Mouse (Mus musculus) bone marrow, adult 2 months (tissue): ENCODE results near the gene Ankrd6. TPM values are rescaled to one million over a fixed set of nuclear protein-coding genes. Genes with fewer than 3 reads are reported as not detected.

Source experiments
- H3K27ac ChIP-seq: fragments of 200-500 bp; 2 replicates; pipeline ENCODE4 v1.5.1; 2012; ENCODE audit warnings: low read depth, mild to moderate bottlenecking, control low read depth, inconsistent platforms, low read length; ENCODE audit not compliant: control insufficient read depth, poor library complexity, insufficient read depth
- H3K4me1 ChIP-seq: fragments of 200-500 bp; 2 replicates; pipeline ENCODE4 v1.6.1; 2011; ENCODE audit warnings: low read length; ENCODE audit not compliant: control insufficient read depth, insufficient read depth
- H3K4me3 ChIP-seq: fragments of 200-500 bp; replicated peaks from 2 replicates; pipeline ENCODE3; 2011; ENCODE audit warnings: mild to moderate bottlenecking, low read depth, low read length, control low read depth; ENCODE audit not compliant: control insufficient read depth
- CTCF ChIP-seq: fragments of 200-500 bp; IDR thresholded peaks from 2 replicates; pipeline ENCODE4 v1.5.1; 2011; ENCODE audit warnings: low read length, control low read depth; ENCODE audit not compliant: control insufficient read depth, insufficient read depth
- POLR2A ChIP-seq: fragments of 200-500 bp; IDR thresholded peaks from 2 replicates; pipeline ENCODE4 v1.6.1; 2011; ENCODE audit warnings: low read depth, mild to moderate bottlenecking, control low read depth, low read length, borderline replicate concordance; ENCODE audit not compliant: control insufficient read depth
- WGBS: fragments of 180-500 bp; shearing (Covaris S2); methylation state at CpG from one replicate; pipeline ENCODE4 v1.1.7; 2018; 5-methylcytosine and 5-hydroxymethylcytosine counted together
- polyA plus RNA-seq: library from polyadenylated mRNA; stranded (reverse); fragments of >200 nt; gene quantifications from 2 replicates; pipeline ENCODE4 v1.2.4, GENCODE M21; 2011; ENCODE audit warnings: low replicate concordance; ENCODE audit not compliant: missing spikeins, insufficient read depth, insufficient read length

The Ankrd6 gene
- polyA plus RNA-seq, 1 experiment = 2.2 TPM

DNA sequence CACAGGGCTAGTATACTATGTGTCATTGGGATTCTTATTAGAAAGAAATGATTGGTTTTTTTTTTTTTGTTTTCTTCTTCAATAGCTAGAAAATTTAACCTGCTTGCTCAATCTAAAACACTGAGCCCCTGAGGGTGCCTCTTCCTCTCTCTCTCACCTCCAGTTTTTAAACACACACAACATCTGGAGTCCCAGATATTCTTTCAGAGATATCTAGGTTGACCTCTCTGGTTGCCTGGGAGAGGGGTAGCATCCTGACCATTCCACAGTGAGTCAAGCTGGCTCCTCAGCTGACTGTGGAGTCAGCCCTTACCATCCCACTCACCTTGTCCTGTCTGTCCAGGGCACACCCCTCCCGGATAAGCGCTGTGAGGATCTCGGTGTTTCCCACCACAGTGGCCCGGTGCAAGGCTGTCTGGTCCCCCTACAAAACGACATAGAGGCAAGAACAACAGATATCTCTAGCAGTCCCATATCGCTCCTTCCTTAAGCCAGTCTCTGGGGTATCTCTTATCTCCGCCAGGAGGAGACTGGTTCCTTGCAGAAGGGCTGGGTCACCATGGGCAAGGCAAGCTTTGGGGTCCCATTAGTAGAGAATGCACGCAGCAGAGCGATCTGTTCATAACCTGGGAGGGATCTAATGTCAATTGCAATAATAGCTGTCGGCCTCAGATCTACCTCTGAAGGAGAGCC lies 122.1 kb downstream of the Ankrd6 start:
- no peaks in the 10 kb centered on the region for H3K4me1 ChIP-seq
- no peak overlapping the region for H3K27ac ChIP-seq
- WGBS = 75% methylated on average over 10 of the region's 10 CpGs
- no peak for TF ChIP-seq CTCF
- TF ChIP-seq POLR2A = no peak
- no peak overlapping the region for H3K4me3 ChIP-seq

DNA sequence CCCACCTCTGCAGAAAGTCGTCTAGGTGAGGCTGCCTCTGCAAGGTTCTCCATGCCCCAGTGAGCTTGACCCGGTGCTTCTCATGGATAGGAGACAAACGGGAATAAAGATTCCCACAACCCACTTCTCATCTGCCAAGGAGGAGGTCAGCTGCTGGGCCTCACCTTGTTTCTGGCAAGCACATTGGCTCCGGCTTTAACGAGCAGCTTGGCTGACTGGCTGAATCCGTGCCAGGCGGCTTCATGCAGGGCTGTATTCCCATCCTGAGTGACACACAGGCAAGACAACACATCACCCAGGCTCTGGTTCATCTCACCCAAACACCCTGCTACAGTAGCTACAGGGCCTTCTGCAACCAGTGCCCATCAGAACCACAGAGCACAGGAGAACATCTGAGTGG lies 123.7 kb downstream of the Ankrd6 start:
- Histone ChIP-seq H3K4me1 (no peaks in the 10 kb centered on the region), H3K4me3 (no peak overlapping the region), H3K27ac (no peak overlapping the region)
- 89% methylated on average over 7 of the region's 7 CpGs for WGBS
- TF ChIP-seq POLR2A = no peak
- TF ChIP-seq CTCF = no peak

DNA sequence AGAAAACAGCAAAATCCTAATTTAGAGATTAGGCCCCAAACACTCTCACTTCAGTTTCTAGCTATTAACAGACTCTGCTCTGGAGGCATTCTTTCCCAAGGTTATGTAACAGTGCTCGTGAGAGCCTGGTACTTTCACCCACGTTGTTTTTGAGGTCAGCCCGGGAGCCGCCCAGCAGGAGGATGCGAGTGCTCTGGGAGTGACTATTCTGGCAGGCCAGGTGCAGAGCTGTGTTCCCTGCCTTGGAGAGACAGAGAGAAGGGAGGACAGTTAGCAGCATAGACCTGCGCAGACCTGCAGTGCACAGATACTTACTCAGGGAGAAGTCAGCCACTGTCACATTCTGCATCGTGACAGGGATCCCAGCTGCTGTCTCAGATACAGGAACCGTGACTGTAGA lies 126.4 kb downstream of the Ankrd6 start:
- WGBS = 65% methylated on average over 8 of the region's 8 CpGs
- H3K4me1 ChIP-seq = no peaks in the 10 kb centered on the region
- no peak overlapping the region for H3K27ac ChIP-seq
- TF ChIP-seq CTCF (no peak), POLR2A (no peak)
- H3K4me3 ChIP-seq = no peak overlapping the region

DNA sequence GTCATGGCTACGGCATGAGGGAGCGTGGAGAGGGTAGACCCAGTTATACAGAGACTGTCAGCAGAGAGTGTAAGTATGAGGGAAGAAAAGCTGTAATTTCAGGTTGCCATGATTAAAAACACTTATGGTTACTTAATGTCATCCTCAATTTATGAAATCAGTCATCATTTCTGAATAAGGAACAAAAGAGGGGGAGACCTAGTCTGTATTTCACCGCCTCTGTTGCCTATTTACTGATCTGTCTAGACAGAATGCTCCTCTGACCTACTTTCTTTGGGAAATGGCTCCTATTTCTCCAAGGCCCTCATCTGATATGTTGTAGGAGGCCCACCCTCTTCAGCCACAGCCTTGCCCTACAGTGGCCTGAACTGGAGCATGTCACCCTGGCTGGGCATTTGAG lies 130.0 kb downstream of the Ankrd6 start:
- no peak overlapping the region for H3K4me3 ChIP-seq

DNA sequence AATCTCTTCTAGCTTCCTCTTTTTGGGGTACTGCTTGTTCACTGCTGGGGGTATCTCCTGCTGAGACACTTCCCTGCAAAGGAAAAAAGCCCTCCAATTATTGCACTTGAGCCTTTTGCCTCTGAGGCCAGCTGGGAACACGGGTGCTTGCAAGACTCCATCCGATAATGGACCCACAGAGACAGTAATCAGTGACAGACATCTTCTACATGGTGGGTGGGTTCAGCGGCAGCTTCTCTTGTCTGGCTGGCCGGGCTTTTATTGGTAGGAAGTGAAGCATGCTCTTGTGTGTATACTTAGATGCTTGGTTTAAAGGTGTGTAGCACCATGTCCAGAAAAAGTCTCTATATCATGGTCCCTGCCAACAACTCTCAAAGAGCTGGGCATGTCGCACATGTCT lies 133.2 kb downstream of the Ankrd6 start:
- 70% methylated on average over 5 of the region's 5 CpGs for WGBS
- no peaks in the 10 kb centered on the region for H3K4me1 ChIP-seq
- TF ChIP-seq CTCF = no peak
- TF ChIP-seq POLR2A = no peak

More for the DNA sequence above, 130.0 kb downstream of the Ankrd6 start:
- Histone ChIP-seq H3K4me1 (no peaks in the 10 kb centered on the region), H3K27ac (no peak overlapping the region)
- no peak for TF ChIP-seq CTCF
- TF ChIP-seq POLR2A = no peak
- WGBS = 89% methylated on average over 3 of the region's 3 CpGs

DNA sequence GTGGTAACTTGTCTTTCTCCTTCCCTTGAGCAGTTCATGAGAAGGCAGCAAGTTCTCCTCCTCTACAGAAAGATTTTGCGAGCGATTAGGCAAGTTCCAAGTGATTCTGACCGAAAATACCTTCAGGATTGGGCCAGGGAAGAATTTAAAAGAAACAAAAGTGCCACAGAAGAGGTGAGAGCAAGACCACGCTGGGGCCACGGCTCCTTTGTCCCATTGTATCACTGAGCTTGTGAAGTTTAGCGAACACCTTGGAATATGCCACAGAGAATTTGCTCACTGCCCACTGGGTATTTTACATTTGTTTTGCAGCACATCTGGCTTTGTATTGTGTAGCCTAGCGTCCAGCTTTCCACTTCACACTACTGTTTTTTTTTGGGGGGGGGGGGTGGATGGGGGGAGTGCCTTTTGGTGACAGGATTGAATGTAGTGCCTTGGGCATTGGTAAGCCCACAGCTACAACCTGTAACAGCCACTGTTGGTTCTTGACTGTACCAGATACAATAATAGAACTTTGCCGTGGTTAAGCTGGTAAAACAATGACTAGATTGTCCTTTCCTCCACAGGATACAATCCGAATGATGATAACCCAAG lies 150.0 kb downstream of the Ankrd6 start:
- no peak for TF ChIP-seq CTCF
- TF ChIP-seq POLR2A = no peak
- no peaks in the 10 kb centered on the region; the same call in 1 of the 2 replicates for H3K4me1 ChIP-seq
- H3K4me3 ChIP-seq = peak overlapping the region; percentile 97
- peak overlapping the region; percentile 99 for H3K27ac ChIP-seq
- 11% methylated on average over 9 of the region's 9 CpGs for WGBS

More for the DNA sequence above, 133.2 kb downstream of the Ankrd6 start:
- no peak overlapping the region for H3K4me3 ChIP-seq
- H3K27ac ChIP-seq = no peak overlapping the region

DNA sequence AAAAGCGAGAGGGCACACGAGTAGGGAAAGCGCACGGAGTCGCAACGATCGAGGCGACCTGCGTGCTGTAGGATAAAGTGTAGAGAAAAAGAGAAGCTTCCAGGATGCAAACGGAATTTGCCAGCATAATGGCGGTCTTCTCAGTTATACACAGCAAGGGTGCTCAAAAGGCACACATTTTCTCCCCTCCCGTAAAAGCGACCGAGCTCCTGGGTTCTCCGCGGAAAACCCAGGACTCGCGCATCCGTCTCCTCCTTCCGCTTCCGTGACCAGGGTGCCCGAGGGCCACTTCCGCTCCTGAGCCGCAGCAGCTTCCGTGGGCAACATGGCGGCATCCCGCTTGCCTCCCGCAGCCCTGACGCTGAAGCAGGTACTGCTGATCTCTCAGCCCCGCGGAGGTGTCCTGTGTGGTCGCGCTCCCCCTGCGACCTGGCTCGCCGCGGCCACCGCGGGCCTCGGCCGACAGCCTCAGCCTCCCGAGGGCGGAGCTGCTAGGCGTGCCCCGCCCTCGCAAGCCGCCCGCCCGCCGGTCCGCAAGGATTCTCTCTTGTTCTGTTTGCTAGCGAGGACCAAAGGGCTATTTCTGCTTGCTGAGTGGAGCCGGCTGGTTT lies 150.6 kb downstream of the Ankrd6 start, which contains the start of gene Lyrm2:
Gene Lyrm2, plus strand, starts transcription at position 288 of the 611 bp plus-strand sequence.
- Histone ChIP-seq H3K4me3 (peak within 1 kb of the TSS; percentile 97), H3K27ac (peak within 1 kb of the TSS; percentile 99), H3K4me1 (no peaks in the 10 kb centered on the region; the same call in 1 of the 2 replicates)
- WGBS = under 1% methylated on average over 53 of the region's 53 CpGs
- no peak for TF ChIP-seq CTCF
- TF ChIP-seq POLR2A = peak; percentile 89

DNA sequence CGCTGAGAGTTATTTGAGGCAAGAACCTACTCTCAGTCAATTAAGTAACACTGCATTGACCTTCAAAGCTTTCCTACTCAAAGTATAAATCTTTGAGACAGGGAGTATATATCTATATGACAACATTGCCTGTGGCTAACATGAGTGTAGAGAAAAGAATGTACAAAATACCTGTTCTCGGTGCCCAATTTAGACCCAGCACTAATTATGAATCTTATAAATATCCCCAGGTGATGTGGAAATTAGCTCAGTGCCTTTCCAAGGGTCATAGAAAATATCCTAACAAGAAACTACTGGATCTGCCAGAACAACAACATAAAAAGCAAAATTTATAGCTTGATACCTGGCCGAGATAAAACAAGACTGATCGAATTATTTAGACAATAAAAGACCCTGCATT lies 151.7 kb downstream of the Ankrd6 start:
- no peak overlapping the region for H3K27ac ChIP-seq
- WGBS = 96% methylated on average over 4 of the region's 4 CpGs
- TF ChIP-seq CTCF = no peak
- no peak for TF ChIP-seq POLR2A
- no peak overlapping the region for H3K4me3 ChIP-seq
- H3K4me1 ChIP-seq = no peaks in the 10 kb centered on the region; the same call in 1 of the 2 replicates

DNA sequence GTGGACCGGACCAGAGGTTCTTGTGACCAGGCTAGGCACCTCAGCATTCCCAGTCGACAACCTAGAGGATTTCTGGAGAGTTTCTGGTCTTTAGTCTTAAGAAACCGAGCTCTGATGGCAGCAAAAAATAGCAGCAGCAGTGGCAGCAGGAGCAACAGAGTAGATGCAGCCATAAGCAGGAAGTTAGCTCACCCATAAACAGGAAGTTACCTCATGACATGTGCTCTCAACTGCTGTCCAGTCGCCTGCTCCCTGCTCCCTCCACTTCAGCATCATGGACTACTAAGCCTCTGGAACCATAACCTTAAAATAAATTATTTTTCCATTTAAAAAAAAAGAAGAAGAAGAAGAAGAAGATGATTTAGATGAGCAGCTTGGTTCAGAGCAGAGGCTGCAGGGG lies 161.6 kb downstream of the Ankrd6 start:
- Histone ChIP-seq H3K4me3 (no peak overlapping the region), H3K4me1 (no peaks in the 10 kb centered on the region), H3K27ac (no peak overlapping the region)
- TF ChIP-seq POLR2A (no peak), CTCF (no peak)
- WGBS = 73% methylated on average over 4 of the region's 4 CpGs
